Mouse (Mus musculus): ENCODE results near the gene Bbs9. TPM values are rescaled to one million over a fixed set of nuclear protein-coding genes. Genes with fewer than 3 reads are reported as not detected.

Gene Bbs9
- total and polyA plus RNA-seq, 2 experiments from 2014 or later, result 22.6 to 40.0 TPM

DNA sequence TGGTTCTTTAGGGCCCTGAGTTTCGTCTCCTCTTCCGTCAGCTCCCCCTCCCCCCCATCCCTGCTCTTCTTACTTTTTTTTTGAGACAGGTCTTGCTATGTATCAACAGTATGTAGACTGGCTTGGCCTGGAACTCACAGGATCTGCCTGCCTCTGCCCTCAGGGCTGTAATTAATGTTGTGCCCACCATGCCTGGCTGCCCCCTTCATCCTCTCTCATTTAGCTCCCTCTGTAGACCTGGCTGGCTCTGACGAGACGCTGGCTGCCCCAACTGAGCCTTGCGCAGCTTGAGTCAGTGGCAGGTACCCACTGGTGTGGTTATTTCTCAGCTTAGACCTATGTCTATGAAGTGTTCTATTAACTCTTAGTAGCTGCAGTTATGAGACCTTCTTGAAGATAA, 28.1 kb downstream of the Bbs9 start:
- H3K9ac ChIP-seq (replicated peaks; ENCODE audit: low read length, poor library complexity, severe bottlenecking), result no peak overlapping the region
- H3K4me1 ChIP-seq (ENCODE audit: insufficient read depth, low read length), result no peaks in the 10 kb centered on the region
- TF ChIP-seq CTCF (IDR thresholded peaks at IDR 0.05), result no peak
- WGBS, result 81% methylated on average over 5 of the region's 5 CpGs
- H3K27me3 ChIP-seq (ENCODE audit: insufficient read depth, low read length), result no peaks in the 10 kb centered on the region
- H3K4me3 ChIP-seq (ENCODE audit: low read depth, low read length), result no peak overlapping the region
- no peaks in the 10 kb centered on the region for H3K9me3 ChIP-seq (ENCODE audit: low read length)
- ATAC-seq (ENCODE audit: low FRiP score) (no peak), DNase-seq (ENCODE audit: low spot score) (no peak)
- H3K4me2 ChIP-seq (ENCODE audit: low read depth, low read length, poor library complexity, severe bottlenecking), result no peak overlapping the region
- H3K36me3 ChIP-seq (ENCODE audit: insufficient read depth, low read length), result no peaks in the 10 kb centered on the region; the same call in 1 of the 2 replicates
- no peak overlapping the region for H3K27ac ChIP-seq (ENCODE audit: low read depth, low read length)

DNA sequence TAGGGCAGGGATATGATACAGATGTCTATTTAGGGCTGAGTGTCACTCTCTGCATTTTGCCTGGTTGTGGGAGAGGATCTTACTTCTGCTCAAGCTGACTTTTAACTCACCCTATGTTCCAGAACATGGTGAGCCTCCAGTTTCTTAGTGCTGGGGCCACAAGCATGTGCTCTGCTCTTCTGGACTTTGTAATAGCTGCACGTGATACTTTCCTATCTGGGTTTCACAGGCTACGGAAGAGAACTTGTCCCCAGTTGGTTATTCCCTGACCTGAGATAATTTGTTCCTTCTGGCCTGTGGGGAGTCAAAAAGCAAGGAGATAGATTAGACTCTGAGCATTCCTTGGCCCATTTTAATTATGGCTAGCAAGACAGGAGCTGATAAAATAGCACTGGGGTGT, 30.1 kb downstream of the Bbs9 start:
- Histone ChIP-seq H3K4me3 (ENCODE audit: low read depth, low read length) (no peak overlapping the region), H3K9me3 (ENCODE audit: low read length) (no peaks in the 10 kb centered on the region)
- TF ChIP-seq CTCF (IDR thresholded peaks at IDR 0.05), result no peak

DNA sequence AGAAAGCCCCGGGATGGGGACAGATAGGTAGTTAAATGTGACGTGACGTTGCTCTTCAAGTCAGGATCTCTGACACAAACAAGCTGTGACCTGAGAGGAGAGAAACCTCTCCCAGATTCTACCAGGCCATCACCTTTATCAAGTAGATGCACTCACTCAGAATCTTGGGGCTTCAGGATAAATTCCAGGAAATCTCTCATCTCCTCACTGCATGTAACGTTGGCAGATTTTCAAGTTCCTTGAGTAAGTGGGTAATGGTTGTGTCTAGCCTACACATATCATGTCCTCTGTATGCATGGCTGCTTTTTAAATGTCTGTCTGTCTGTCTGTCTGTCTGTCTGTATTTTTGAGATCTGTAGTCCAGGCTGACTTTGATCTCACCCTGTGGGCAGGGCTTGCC, 39.6 kb downstream of the Bbs9 start:
- H3K27ac ChIP-seq (ENCODE audit: low read depth, low read length), result no peak overlapping the region
- H3K4me1 ChIP-seq (ENCODE audit: insufficient read depth, low read length), result no peaks in the 10 kb centered on the region
- no peak overlapping the region for H3K9ac ChIP-seq (replicated peaks; ENCODE audit: low read length, poor library complexity, severe bottlenecking)
- no peak for ATAC-seq (ENCODE audit: low FRiP score)
- WGBS, result 89% methylated on average over 4 of the region's 4 CpGs
- H3K27me3 ChIP-seq (ENCODE audit: insufficient read depth, low read length), result no peaks in the 10 kb centered on the region
- TF ChIP-seq CTCF (IDR thresholded peaks at IDR 0.05), result no peak
- no peaks in the 10 kb centered on the region for H3K9me3 ChIP-seq (ENCODE audit: low read length)
- no peak overlapping the region for H3K4me3 ChIP-seq (ENCODE audit: low read depth, low read length)
- H3K4me2 ChIP-seq (ENCODE audit: low read depth, low read length, poor library complexity, severe bottlenecking), result no peak overlapping the region
- DNase-seq (ENCODE audit: low spot score), result no peak
- H3K36me3 ChIP-seq (ENCODE audit: insufficient read depth, low read length), result no peaks in the 10 kb centered on the region

More for the DNA sequence above, 30.1 kb downstream of the Bbs9 start:
- Histone ChIP-seq H3K4me2 (ENCODE audit: low read depth, low read length, poor library complexity, severe bottlenecking) (no peak overlapping the region), H3K27ac (ENCODE audit: low read depth, low read length) (no peak overlapping the region), H3K9ac (replicated peaks; ENCODE audit: low read length, poor library complexity, severe bottlenecking) (no peak overlapping the region), H3K4me1 (ENCODE audit: insufficient read depth, low read length) (no peaks in the 10 kb centered on the region), H3K36me3 (ENCODE audit: insufficient read depth, low read length) (no peaks in the 10 kb centered on the region; the same call in 1 of the 2 replicates), H3K27me3 (ENCODE audit: insufficient read depth, low read length) (no peaks in the 10 kb centered on the region)
- 86% methylated on average over 2 of the region's 2 CpGs for WGBS
- no peak for DNase-seq (ENCODE audit: low spot score)
- no peak for ATAC-seq (ENCODE audit: low FRiP score)

DNA sequence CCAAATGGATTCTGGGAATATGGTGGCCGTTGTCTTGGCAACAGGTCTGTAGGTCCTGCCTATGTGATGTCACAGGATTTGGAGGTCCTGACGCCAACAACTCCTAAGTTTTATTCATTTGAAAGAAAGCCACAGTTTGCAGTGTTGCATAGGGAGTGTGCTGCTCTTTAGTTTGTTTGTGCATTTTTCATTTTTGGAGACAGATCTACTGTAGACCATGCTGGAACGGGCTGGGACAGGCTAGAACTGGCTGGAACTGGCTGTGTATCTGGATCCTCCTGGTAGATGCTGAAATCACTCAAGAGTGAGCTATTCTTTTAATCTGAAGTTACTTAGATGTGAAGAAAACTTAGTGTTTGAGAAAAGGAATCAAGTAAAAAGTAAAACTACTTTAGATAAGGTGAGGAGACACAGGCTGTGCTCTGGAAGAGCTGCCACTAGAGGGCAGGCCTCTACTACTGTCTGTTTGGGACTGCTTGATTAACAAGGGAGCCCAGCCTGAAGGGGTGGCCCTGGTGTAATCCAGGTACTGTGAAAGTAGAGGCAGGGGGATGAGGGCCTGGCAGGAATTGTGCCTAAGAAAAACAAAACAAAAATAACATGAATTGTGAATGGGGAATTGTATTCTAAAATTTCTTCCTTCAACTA, 43.0 kb downstream of the Bbs9 start:
- Histone ChIP-seq H3K4me1 (ENCODE audit: insufficient read depth, low read length) (no peaks in the 10 kb centered on the region), H3K36me3 (ENCODE audit: insufficient read depth, low read length) (no peaks in the 10 kb centered on the region), H3K9ac (replicated peaks; ENCODE audit: low read length, poor library complexity, severe bottlenecking) (no peak overlapping the region), H3K4me2 (ENCODE audit: low read depth, low read length, poor library complexity, severe bottlenecking) (no peak overlapping the region), H3K27me3 (ENCODE audit: insufficient read depth, low read length) (no peaks in the 10 kb centered on the region), H3K27ac (ENCODE audit: low read depth, low read length) (no peak overlapping the region), H3K4me3 (ENCODE audit: low read depth, low read length) (no peak overlapping the region), H3K9me3 (ENCODE audit: low read length) (no peaks in the 10 kb centered on the region)
- ATAC-seq (ENCODE audit: low FRiP score) (no peak), DNase-seq (ENCODE audit: low spot score) (peak; percentile 80)
- TF ChIP-seq CTCF (IDR thresholded peaks at IDR 0.05), result peak; percentile 91
- 95% methylated on average over 3 of the region's 3 CpGs for WGBS

DNA sequence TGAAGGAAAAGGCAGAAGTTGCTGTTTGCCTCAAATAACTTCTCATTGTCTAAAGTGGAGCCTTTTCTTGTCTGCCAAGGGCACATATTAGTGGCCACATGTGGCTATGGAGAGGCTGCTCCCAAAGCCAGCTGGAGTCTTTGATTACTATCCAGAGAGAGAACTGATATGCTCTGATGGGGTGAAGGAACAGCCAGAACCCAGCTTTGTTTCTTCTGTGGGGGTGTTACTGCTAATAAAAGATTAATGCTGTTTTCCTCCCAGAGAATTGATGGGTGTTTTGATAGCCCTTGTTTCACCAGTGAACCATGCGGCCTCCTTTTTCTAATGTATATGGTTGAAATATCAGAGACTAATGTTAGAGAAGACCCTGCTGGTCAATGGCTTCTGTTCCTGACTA, 47.9 kb downstream of the Bbs9 start:
- H3K36me3 ChIP-seq (ENCODE audit: insufficient read depth, low read length), result no peaks in the 10 kb centered on the region
- H3K9me3 ChIP-seq (ENCODE audit: low read length), result no peaks in the 10 kb centered on the region
- ATAC-seq (ENCODE audit: low FRiP score) (no peak), DNase-seq (ENCODE audit: low spot score) (no peak)
- no peak overlapping the region for H3K4me3 ChIP-seq (ENCODE audit: low read depth, low read length)
- TF ChIP-seq CTCF (IDR thresholded peaks at IDR 0.05), result no peak
- H3K9ac ChIP-seq (replicated peaks; ENCODE audit: low read length, poor library complexity, severe bottlenecking), result no peak overlapping the region
- WGBS, result 100% methylated on average over 1 of the region's 1 CpGs
- H3K4me2 ChIP-seq (ENCODE audit: low read depth, low read length, poor library complexity, severe bottlenecking), result no peak overlapping the region
- H3K4me1 ChIP-seq (ENCODE audit: insufficient read depth, low read length), result no peaks in the 10 kb centered on the region
- no peaks in the 10 kb centered on the region for H3K27me3 ChIP-seq (ENCODE audit: insufficient read depth, low read length)
- no peak overlapping the region for H3K27ac ChIP-seq (ENCODE audit: low read depth, low read length)

DNA sequence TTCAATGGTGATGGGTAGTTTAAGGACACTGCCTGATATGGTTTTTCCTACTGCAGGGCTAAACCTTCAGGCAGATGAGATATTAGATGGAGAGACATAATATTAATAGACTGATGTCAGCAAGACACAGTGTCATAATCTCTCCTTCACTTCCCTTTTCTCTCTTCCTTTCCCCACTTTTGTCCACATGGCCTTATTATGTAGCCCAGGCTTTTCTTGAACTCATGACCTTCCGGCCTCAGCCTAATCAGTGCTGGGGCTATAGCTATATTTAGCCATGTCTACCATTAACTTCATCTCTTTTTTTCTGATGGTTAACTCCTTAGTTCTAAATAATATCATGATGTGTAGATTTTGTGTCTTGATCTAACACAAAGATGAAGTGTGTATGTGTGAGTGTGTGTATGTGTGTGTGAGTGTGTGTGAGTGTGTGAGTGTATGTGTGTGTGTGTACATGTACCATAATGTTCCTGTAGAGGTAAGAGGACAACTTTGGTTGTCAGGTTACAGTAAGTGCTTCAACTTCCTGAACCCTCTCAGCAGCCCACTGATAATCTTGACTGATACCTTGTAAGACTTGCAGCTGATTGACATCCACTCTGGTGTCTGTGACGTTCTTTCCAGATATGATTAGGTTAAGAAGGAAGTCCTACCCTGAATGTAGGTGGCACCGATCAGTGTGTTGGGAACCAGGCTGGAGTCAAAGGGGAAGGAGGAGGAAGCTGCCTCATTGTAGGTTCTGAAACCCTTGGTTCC, 55.4 kb downstream of the Bbs9 start:
- DNase-seq (ENCODE audit: low spot score) (no peak), ATAC-seq (ENCODE audit: low FRiP score) (no peak)
- H3K27ac ChIP-seq (ENCODE audit: low read depth, low read length), result no peak overlapping the region
- 91% methylated on average over 3 of the region's 3 CpGs for WGBS
- H3K9me3 ChIP-seq (ENCODE audit: low read length), result no peaks in the 10 kb centered on the region
- H3K27me3 ChIP-seq (ENCODE audit: insufficient read depth, low read length), result no peaks in the 10 kb centered on the region
- H3K4me1 ChIP-seq (ENCODE audit: insufficient read depth, low read length), result no peaks in the 10 kb centered on the region
- H3K4me3 ChIP-seq (ENCODE audit: low read depth, low read length), result no peak overlapping the region
- no peak overlapping the region for H3K4me2 ChIP-seq (ENCODE audit: low read depth, low read length, poor library complexity, severe bottlenecking)
- TF ChIP-seq CTCF (IDR thresholded peaks at IDR 0.05), result no peak
- H3K9ac ChIP-seq (replicated peaks; ENCODE audit: low read length, poor library complexity, severe bottlenecking), result no peak overlapping the region
- no peaks in the 10 kb centered on the region for H3K36me3 ChIP-seq (ENCODE audit: insufficient read depth, low read length)
